Mouse (Mus musculus) right cerebral cortex, postnatal 14 days (tissue): ENCODE results near the gene Rhoc.

Experiments used
- DNase-seq: peaks from one replicate; pipeline ENCODE4 v3.0.0; 2022

Rhoc gene

DNA sequence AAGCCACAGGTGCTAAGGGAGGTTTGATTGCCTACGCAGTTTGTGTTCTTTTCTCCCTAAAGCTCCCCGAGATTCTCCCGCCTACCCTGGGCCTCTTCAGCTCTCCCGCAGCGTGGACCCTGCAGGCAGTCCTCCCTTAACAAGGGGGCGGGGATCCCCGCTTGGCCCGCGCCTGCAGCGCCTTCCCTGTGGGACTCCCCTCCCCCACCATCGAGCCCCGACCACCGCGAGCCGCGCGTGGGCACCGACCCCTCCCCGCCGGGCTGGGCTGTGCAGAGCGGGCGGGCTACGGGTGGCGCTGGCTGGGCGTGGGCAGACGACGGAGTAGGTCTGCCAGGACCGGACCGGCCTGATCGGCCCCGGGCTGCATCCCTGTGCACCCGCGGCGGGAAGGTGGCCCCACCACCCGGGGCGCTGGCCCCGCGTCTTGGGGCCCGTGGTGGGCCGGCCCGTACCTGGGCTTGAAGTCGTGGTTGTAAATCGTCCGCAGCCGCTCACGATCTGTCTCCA is 29.4 kb downstream of the Rhoc start:
- DNase-seq = peak; percentile 63

DNA sequence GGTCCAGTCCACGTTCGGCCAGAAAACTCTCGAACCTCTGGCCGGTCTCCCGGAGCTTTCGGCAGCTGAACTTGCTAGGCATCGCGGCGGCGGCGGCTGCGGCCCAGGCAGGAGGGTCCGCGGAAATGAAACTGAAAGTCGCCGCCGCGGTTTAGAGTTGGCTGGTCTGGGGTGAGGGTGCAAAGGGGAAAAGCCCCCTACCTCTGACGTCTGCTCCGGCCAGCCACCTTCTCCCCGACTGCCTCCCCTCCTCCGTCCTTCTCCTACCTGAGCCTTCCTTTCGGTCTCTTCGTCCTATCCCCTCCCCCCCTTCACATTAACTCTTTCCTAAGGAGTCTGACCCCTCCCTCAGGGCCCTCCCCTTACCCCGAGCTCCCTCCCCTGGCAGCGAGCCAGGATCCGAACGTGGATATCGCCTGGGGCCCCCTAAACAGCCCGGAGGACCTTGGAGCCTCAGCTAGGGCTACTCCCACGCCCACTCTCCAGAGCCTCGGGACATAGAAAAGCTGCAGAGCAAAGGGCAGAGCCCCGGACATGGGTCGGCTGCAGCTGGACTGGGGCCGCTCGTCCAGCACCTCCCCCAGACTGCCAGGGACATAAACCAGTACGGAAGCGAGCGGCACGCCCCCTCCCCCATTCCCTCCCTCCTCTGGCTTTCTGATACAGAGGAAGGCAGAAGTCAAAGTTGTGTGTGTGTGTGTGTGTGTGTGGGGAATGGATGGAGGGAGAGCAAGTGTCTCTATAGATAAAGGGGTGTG is 30.0 kb downstream of the Rhoc start, which contains the start of gene Mov10:
Gene Mov10, minus strand, starts transcription at position 573 of the 758 bp plus-strand sequence.
- peak; percentile 52 for DNase-seq

DNA sequence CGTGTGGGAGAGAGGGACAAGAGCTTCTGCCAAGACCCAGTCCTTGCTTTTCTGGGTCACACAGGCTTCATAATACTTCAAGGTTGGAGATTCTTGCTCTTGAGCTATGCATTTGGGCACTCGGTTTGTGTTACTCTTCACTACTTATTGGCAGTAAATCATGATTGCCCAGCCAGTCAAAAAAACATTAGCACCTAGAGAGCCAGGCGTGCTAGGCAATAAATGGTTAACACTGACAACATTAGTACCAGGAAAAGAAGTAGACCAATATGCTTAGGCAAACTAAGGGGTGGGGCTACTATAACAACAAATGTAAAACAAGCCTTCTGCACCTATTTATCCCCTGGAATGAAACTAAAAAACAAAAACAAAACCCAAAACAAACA is 30.6 kb downstream of the Rhoc start:
- DNase-seq = no peak

DNA sequence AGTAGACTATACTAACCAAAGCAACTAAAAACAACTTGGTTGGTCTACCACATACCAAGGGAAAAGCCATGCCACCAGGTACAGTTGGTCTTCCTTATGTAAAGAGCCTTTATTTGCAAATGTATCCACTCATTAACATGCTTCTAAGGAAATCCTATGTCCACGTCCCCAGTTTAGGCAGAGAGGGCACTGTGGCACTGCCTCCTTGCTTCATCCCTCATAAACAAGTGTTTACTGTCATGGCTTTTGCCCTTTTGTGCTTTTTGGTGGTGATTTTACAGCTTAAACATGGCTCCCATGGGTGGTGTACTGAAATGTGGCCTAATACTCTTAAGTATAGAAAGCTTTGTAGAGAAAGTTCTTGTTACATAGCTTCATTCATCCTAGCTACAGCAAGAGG is 32.3 kb downstream of the Rhoc start:
- DNase-seq = no peak

DNA sequence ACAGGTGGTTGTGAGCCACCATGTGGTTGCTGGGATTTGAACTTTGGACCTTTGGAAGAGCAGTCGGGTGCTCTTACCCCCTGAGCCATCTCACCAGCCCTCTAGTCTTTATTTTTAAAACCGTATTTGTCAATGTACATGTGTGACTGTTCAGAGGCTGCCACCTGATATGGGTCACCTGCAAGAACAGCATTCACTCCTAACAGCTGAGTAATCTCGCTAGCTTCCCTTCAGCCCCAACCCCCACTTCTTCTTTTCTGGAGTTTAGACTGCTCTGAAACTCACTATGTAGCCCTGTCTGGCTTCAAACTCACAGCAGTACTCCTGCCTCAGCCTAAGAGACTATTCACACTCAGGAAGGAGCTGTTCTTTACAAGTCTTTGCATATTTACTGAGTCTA is 34.2 kb downstream of the Rhoc start:
- no peak for DNase-seq

DNA sequence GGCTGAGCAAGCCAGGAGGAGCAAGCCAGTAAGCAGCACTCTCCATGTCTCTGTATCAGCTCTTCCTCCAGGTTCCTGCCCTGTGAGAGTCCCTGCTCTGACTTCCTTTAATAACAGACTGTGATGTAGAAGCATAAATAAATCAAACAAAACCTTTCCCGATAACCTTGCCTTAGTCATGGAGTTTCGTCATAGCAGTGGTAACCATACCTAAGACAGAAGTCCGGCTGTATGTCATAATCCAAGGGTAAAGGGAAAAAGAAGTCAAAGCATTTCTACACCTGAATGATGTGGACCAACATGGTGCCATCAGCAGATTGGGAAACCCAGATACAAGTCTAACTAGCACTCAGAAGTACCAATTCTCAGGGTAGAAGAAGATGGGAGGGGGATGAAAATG is 47.6 kb downstream of the Rhoc start:
- no peak for DNase-seq

DNA sequence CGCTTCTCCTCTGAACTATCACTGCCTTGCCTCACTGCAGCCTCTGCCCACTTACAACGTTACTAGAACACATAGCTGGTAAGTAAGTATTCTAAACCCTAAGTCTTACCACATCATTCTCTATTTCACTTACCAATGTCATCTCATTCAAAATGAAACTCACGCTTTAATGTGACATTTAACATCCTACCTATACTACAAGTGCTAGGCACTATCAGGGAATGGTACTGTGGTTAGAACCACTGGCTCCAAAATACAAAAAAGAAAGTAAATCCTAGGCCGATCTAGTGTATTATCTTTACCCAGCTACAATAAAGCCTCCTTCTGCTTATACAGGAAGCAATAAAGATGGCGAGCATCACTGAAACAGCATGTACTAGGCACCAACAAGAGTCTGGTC is 52.9 kb downstream of the Rhoc start:
- DNase-seq = no peak
